Mouse (Mus musculus): Measurements from ENCODE around the gene Ahnak.
"Not testable (repeated sequence)": the region's sequence is repeated elsewhere in the genome, so short reads cannot be mapped to it uniquely, and the experiment has no call there.

Ahnak gene

GRCm38 (mm10) chr19:9105101-9105685 lies 116.1 kb downstream of the Ahnak start:
- DNase-seq: no peak

DNA sequence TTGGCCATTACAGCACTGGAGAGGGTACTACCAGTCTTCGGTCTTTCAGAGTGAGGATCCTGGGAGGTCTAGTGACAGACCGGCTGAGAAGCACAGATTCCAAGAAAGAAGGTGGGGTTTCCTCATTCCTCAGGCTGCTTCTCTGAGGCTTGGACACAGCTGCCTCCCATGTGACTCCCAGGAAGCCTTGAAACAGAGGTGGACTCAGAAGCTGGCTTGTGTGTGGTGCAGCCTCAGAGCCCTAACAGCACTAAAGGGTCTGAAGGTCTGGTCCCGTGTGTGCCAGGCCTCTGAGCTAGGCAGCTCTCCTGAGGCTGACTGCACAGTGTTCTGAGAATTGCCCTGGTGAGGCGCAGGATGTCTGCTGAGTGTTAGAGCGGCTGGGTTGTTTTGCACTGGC lies 117.0 kb downstream of the Ahnak start:
- no peak for DNase-seq

DNA sequence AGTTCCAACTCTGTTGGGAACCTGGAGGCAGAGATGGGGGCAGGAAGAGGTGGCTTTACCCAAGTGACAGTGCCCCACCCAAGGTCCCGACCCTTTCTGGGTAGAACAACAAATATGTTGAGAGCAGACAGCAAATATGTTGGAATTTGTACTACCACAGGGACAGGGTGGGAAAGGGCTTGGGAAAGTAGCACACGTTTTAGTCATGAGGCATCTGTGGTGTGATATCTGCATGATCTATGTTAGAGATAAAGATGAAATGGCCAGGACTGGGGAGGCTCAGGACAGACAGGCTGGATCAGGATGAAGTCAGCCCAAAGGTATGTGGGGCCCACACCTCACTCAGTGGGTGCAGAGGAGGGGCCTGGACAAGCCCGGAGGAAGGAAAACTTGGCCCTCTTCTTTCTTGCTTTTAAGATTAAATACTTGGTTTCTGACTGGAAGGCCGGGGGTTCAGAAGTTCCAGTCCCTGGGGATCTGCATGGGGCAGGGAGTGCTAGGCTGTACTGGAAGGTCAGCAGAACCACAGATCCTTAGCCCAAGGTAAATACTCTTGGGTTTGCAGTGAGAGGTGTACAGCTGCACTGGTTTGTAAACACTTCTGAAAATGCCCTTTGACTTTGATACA lies 117.8 kb downstream of the Ahnak start:
- DNase-seq: no peak

GRCm38 (mm10) chr19:9107379-9107755 lies 118.3 kb downstream of the Ahnak start:
- no peak for DNase-seq

GRCm38 (mm10) chr19:9108536-9108935 lies 119.5 kb downstream of the Ahnak start:
- no peak for DNase-seq

DNA sequence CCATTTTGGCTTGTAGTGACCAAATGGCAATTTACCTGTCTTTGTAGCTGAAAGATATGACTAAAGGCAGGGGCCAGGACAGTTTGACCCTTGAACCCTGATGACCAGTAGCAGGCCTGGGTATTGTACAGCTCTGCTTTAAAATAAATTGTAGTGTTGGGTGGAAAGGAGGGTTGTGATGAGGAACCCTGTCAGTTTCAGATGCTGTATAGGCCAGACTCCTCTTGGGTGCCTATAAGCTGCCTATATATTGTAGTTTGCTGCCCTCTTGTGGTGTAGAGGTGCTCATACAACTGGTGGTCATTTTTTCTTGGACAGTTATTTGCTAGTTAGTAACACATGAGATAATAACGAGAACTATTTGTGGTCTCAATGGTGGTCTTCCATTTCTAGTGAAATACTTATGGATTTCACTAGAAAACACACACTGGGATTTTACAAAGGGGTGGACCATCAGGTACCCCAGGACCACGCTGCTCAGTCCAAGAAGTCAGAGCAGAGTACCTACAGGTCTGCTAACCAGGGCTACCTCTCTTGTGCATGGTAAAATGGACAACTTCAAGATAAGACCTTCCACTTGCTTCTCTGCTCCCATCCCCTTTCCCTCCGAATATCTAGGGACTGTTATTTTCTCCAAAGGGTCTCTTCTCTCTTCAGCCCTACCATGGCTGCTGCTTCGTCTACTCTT lies 121.2 kb downstream of the Ahnak start:
- peak; percentile 48 for DNase-seq

DNA sequence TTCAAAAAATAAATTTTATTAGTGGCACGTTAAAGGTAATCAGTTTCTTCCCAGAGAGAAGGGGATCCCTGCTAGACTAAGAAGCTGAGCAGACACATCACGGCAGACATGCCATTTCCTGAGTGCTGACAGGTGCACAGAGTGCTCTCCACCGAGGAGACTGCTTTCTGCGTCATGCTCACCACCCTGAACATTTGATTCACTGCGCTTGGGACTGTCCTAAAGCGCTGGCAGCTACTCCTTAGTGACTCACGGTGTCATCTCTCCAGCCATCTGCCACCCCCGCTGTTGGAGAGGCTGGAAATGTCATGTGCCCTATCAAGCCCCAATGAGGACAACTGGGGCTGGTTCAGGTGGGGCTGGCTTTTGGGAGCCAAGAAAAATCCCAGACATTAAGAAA lies 123.0 kb downstream of the Ahnak start:
- no peak for DNase-seq

- no peak for DNase-seq
Observed at GRCm38 (mm10) chr19:9116268-9116667, 127.2 kb downstream of the Ahnak start.

DNA sequence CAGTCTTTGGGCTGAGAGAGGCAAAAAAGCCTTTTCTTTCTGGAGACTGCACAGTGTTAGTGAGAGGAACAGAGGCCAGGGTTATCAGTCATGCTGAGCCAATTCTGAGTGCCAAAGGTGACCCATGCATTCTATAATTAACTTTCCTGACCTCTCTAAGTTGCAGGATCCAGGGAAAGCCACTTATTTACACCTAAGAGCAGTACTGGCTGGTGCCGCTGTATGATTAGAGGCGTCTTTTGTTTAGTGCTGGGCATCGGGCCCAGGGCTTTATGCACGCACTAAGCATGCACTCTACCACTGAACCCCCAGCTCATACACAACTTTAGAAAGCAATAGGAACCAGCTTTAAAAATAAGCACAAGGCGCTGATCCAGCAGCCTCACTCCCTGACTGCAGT lies 128.2 kb downstream of the Ahnak start:
- DNase-seq: no peak

DNA sequence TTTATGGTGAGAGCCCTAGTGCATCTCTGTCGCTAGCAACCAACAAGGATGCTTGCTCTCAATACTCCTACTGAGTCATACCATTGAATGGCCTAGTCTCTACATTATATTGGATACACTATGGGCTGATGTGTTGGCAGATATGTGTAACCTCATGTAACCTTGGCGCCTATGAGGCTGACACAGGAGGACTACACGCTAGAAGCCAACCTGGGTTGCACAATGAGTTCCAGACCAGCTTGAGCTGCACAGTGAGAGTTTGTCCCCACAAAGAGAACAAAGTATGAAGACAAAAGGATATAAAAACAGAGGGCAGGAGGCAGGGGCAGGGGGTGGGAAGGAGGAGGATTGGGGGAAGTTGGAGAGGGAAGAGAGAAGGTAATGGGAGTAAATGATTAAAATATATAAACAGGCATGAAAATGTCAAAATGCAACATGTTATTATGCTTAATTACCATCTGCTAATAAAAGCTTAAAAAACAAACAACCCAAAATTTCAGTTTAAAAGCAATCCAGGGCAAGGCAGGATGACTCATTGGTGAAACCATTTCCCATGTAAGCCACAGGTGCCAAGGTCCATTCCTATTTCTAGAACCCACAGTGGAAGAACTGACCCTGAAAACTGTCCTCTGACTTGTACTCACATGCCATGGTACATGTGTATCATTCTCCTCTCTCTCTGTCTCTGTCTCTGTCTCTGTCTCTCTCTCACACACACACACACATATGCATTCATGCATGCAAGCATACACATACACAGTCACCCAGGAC lies 130.8 kb downstream of the Ahnak start:
- no peak for DNase-seq

DNA sequence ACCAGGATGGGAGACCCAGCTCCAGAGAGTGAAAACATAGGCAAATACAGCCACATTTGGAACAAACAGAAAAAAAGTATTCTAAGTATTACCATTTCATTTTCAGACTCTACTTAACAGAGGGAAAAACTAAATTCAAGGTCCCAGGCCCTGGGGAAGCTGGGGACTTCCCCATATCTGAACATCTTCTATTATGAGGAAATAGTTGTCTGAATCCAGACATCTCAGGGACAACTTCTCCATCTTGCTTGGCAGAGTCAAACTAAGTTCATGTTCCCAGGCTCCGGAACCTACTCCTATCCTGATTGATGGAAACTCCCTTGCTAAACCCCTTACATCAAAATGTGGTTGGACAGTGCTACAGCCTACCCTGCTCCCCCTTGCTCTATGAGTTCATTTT lies 133.3 kb downstream of the Ahnak start:
- no peak for DNase-seq

GRCm38 (mm10) chr19:9123986-9124385 lies 134.9 kb downstream of the Ahnak start:
- DNase-seq: not testable (repeated sequence)

All from lung, postnatal 14 days (tissue).